Mouse (Mus musculus) urinary bladder, postnatal 10 days (tissue): Measurements from ENCODE around the gene Stk11.

ENCODE experiments used
- DNase-seq: peaks from one replicate; pipeline ENCODE4 v3.0.0; 2022; ENCODE audit warnings: low spot score

The Stk11 gene

GRCm38 (mm10) chr10:80095547-80095946 is 20.1 kb upstream of the Stk11 start:
- no peak for DNase-seq

- no peak for DNase-seq
These were observed 18.3 kb upstream of the Stk11 start for GRCm38 (mm10) chr10:80097275-80097674.

GRCm38 (mm10) chr10:80098630-80099029 is 17.0 kb upstream of the Stk11 start:
- DNase-seq, result no peak

GRCm38 (mm10) chr10:80100982-80101381 is 14.6 kb upstream of the Stk11 start:
- DNase-seq, result no peak

GRCm38 (mm10) chr10:80102216-80102915 is 13.2 kb upstream of the Stk11 start:
- DNase-seq, result peak; percentile 38

- no peak for DNase-seq
These were observed 12.6 kb upstream of the Stk11 start for GRCm38 (mm10) chr10:80103032-80103431.

GRCm38 (mm10) chr10:80104181-80104580 is 11.4 kb upstream of the Stk11 start:
- no peak for DNase-seq

- no peak for DNase-seq
These were observed 10.1 kb upstream of the Stk11 start, which contains the start of gene Sbno2 for GRCm38 (mm10) chr10:80105460-80105859. Gene Sbno2 (minus strand): TSS chr10:80105571.

GRCm38 (mm10) chr10:80105926-80106325 is 9.7 kb upstream of the Stk11 start:
- no peak for DNase-seq

GRCm38 (mm10) chr10:80107678-80108077 is 7.9 kb upstream of the Stk11 start:
- DNase-seq, result no peak

GRCm38 (mm10) chr10:80114341-80115284 is 990 bp upstream of the Stk11 start:
- DNase-seq, result peak; percentile 80

- DNase-seq, result no peak
These were observed 337 bp downstream of the Stk11 start for GRCm38 (mm10) chr10:80115944-80116335.

- DNase-seq, result no peak
These were observed 942 bp downstream of the Stk11 start for GRCm38 (mm10) chr10:80116563-80116926.

- DNase-seq, result no peak
These were observed 1.5 kb downstream of the Stk11 start for GRCm38 (mm10) chr10:80116927-80117691.

GRCm38 (mm10) chr10:80117736-80118135 is 2.1 kb downstream of the Stk11 start:
- no peak for DNase-seq

GRCm38 (mm10) chr10:80118552-80118951 is 2.9 kb downstream of the Stk11 start:
- DNase-seq, result no peak

GRCm38 (mm10) chr10:80120146-80120545 is 4.5 kb downstream of the Stk11 start:
- DNase-seq, result no peak

- DNase-seq, result no peak
These were observed 6.0 kb downstream of the Stk11 start for GRCm38 (mm10) chr10:80121639-80122038.

- DNase-seq, result no peak
These were observed 8.4 kb downstream of the Stk11 start for GRCm38 (mm10) chr10:80123932-80124562.

GRCm38 (mm10) chr10:80127920-80128319 is 12.3 kb downstream of the Stk11 start:
- DNase-seq, result no peak

- no peak for DNase-seq
These were observed 14.2 kb downstream of the Stk11 start for GRCm38 (mm10) chr10:80129846-80130245.
